Mouse (Mus musculus) cerebellum, adult (tissue): ENCODE data around the gene Eif2b3.

Source experiments
- ATAC-seq: cut with Nextera tagmentation; 2 replicates; pipeline ENCODE4 v1.9.2; 2017; ENCODE audit warnings: mild to moderate bottlenecking, moderate library complexity, mixed read lengths; ENCODE audit not compliant: insufficient number of reproducible peaks, low FRiP score, low TSS enrichment

The Eif2b3 gene

DNA sequence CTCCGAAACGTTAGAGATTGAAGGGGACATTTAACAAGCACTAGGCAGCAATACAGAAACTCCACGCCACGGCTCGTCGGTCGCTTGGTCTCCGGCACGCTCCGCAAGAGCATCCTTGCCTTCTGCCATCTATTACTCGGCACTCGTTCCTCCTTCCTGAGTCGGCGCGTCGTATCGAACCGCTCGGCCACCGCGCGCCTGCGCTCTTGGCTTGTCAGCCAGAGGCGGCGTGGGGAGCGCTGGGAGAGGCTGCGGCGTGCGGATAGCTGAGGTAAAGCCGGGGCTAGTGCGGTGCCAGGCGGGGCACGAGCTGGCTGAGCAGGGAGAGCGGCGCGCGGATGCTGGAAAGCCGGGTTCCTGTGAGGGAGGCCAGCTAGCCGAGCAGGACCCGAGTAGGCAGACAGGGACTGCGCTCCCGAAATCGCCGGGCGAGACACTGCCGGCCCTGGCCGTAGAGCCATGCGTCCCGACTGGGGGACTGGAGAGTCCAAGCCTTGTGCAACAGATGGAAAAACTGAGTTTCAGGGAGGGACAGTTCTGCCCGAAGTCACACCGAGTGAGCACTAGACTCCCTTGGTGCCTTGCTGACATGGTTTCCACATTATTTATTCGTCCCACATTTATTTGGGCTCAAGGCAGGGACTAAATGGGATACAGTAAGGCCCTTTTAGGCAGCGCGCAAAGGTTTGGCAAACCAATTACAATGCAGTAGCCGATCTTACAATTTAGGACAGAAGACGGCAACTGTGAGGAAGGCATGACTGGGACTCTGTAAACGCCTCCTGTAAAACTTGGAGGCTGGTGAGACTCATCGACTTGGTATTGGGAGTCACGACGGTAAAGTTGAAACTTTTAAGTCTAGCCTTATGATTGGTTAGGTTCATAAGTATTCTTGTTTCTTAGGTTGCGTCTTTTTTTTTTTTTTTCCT is at the start of gene Eif2b3:
Eif2b3 (plus strand) TSS at position 197 of the 929 bp plus-strand sequence.
- ATAC-seq, result peak; percentile 97

DNA sequence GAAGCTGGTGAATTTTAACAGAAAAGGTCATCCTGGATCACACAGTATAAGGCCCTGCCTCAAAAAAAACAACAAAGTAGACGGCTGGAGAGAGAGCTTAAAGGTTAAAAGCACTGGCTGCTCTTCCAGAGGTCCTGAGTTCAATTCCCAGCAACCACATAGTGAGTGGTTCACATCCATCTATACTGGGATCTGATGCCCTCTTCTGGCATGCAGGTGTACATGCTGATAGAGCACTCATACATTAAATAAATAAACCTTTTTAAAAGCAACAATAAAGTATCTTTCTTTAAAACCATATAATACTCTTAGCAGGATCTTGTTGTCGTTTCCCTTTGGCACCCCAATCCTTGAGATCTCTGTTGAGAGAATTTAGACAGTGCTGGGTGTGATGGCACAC is 42.7 kb upstream of the Eif2b3 start:
- no peak for ATAC-seq

DNA sequence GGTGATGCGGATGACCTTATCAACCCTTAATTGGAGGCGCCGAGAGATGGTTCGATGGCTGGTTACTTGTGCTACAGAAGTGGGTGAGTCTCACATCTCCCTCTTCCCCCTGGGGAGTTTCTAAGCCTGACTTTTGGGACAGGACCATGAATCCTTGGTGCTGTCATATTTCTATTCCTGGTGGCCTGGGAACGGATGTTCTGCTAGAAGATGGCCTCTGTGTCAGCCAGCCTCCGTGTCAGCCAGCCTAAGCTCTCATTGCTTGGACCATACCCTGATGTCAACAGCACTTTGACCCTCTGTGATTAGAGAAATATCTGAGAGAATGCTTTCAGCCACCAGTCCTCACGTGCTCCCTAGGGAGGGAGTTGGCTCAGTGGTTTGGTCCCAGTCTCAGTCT is 33.5 kb upstream of the Eif2b3 start:
- no peak for ATAC-seq

DNA sequence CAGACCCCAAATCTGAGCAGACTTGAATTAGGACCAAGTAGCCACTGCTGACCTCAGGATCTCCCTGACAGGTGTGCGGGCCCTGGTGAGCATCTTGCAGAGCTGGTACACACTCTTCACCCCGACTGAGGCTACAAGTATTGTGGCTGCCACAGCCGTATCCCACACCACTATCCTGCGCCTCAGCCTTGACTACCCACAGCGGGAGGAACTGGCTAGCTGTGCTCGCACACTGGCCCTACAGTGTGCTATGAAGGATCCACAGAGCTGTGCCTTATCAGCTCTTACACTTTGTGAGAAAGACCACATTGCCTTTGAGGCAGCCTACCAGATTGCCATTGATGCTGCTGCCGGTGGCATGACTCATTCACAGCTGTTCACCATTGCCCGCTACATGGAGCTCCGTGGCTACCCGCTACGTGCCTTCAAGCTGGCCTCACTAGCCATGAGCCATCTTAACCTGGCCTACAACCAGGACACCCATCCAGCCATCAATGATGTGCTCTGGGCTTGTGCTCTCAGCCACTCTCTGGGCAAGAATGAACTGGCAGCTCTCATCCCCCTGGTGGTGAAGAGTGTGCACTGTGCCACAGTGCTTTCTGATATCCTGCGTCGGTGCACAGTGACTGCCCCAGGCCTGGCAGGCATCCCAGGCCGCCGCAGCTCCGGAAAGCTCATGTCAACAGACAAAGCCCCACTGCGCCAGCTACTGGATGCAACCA is 32.6 kb upstream of the Eif2b3 start:
- ATAC-seq, result peak; percentile 84

DNA sequence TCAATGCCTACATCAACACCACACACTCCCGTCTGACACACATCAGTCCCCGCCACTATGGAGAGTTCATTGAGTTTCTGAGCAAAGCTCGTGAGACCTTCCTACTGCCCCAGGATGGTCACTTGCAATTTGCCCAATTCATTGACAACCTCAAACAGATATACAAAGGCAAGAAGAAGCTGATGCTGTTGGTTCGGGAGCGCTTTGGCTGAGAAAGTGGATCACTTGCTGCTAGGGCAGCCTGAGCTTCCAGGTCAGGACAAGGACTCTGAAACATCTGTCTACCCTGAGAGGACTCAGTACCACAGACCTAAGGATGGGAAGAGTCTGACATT is 32.1 kb upstream of the Eif2b3 start:
- ATAC-seq, result no peak

DNA sequence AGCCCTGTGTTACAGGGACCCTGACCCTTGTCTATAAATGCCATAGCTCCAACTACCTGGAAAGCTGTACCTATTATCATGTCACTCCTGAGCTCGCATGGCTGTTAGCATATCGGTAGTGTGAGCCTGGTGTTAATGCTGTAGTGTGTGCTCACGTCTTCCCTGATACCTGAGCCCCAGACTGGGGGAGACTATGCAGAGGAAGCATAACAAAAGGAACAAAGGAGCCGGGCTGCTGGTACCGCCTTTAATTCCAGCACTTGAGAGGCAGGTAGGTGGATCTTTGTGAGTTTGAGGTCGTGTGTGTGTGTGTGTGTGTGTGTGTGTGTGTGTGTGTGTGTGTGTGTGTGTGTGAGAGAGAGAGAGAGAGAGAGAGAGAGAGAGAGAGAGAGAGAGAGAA is 29.5 kb upstream of the Eif2b3 start:
- no peak for ATAC-seq

DNA sequence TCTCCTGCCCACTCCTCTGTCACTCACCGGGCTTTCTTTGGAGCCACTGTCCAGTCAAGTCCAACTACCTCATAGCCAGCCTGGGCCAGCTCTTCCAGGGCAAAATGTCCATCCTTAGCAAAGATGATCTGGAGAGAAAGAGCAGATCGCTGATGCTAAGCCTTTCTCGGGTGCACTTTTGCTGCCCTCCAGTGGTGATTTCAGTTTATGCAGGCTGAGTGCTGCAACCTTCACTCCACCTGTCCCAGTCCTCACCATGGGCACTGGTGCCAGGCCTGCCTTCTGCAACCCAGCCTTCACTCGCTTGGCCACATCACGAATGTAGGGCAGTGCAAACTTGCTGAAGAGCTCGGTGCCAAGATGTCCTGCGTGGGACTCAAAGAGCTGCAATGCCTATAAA is 27.8 kb upstream of the Eif2b3 start:
- ATAC-seq, result peak; percentile 53

DNA sequence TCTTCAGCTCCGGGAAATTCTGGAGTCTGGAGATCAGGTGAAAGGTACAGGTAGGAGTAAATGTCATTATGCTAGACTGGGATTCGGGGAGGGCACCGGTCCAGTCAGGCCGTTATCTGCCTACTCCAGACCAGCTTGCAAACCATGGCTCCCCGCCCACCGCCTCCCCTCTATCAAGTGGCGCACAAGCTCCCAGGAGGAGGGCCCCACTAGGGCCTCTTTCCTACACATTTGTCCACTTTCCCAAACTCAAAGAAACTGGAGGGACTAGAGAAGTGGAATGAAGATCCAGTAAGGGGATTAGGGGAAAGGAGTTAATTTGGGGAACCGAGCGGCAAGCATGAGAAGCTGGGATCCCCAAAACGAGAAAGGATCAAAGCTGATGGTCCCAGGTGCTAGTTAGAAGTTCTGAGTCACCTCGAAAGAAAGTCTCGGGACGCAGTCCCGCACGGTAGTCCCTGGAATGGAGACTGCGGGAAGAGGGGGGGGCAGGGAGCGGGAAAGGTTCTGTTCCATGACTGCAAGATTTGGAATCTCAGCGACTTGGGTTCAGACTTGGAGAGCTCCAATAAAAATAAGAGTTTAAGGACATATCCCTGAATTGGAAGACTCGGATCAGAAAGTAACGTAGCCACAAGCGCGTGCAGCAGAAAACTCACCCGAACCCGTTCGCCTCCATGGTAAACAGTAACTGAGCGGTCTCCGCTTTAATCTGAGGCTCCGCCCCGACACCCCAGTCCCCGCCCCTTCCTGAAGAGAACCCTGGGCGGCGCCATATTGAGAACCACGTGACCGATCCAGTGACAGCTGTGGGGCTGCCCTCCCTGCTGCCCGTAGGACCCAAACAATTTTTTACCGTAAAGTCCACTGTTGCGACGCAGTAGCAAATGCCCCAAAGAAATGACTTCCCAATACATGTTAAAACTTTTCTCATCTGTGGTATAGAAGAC is 25.3 kb upstream of the Eif2b3 start, which contains the start of gene Urod:
Urod (minus strand) TSS at position 742 of the 950 bp plus-strand sequence.
- peak; percentile 62; the same call in 1 of the 2 replicates for ATAC-seq

DNA sequence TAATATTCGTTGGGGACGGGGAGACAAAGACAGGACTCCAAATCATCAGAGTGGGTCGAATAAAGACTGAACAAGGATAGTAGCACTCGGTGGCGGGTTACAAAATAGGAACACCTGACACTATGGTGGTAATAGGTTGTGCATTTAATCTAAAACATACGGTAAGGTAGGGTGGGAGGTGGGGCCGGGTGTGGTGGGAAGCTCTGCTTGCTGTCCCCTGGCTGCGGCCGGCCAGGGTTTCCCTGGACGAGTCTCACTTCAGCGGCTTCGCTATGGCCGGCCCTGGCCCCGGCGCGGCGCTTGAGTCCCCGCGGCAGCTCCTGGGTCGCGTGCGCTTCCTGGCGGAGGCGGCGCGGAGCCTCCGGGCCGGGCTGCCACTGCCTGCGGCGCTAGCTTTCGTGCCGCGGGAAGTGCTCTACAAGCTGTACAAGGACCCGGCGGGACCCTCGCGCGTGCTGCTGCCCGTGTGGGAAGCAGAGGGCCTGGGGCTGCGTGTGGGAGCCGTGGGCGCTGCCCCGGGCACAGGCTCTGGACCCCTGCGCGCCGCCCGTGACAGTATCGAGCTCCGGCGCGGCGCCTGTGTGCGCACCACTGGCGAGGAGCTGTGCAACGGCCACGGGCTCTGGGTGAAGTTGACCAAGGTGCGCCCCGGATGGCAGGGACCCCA is 23.9 kb upstream of the Eif2b3 start, which contains the start of gene Hectd3:
Hectd3 (plus strand) TSS at position 187 of the 667 bp plus-strand sequence.
- ATAC-seq, result peak; percentile 47; the same call in 1 of the 2 replicates

DNA sequence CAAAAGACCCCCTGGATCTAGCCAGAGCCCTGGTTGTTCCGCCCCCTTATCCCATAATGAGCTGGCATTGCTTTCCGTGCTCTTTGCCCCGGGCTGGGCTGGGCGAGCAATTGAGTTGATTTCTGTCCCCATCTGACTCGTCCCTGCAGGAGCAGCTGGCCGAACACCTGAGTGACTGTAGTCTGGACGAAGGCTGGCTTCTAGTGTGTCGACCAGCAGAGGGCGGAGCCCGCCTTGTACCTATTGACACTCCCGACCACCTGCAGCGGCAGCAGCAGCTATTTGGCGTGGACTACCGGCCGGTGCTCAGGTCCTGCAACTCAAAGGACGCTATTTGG is 23.4 kb upstream of the Eif2b3 start:
- ATAC-seq, result no peak

DNA sequence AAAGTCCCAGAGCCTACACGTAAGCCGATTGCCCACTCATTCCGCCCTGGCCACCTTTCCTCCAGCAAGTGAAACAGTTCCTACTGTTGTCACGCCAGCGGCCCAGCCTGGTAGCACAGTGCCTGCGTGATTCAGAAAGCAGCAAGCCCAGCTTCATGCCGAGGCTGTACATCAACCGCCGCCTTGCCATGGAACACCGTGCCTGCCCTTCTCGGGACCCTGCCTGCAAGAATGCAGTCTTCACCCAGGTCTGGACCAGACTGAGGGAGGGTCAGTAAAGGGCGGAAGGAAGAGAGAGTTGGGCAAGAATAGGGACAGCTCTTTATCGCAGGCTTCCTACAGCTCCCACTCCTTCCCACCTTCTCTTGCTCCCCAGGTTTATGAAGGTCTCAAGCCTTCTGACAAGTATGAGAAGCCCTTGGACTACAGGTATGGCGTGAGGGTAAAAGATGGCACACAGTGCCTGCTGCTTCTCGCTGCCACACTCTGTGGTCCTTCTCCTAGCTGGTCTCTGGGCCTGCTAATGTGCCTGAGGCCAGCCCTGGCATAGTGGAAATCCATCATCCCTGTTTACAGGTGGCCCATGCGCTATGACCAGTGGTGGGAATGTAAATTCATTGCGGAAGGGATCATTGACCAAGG is 19.6 kb upstream of the Eif2b3 start:
- ATAC-seq, result no peak

DNA sequence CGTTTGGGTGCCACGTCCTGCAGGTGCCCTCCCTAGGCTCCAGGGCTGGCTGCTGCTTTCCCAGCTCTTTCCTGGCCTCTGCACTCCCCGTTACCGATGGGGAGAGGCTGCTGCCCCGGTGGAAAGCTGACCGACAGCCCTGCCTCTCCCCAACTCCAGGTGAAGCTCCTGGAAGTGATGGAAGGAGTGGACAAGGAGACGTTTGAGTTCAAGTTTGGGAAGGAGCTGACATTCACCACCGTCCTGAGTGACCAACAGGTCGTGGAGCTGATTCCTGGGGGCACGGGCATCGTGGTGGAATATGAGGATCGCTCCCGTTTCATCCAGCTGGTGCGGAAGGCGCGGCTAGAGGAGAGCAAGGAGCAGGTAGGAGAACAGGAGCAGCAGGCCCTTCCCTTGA is 17.2 kb upstream of the Eif2b3 start:
- no peak for ATAC-seq

DNA sequence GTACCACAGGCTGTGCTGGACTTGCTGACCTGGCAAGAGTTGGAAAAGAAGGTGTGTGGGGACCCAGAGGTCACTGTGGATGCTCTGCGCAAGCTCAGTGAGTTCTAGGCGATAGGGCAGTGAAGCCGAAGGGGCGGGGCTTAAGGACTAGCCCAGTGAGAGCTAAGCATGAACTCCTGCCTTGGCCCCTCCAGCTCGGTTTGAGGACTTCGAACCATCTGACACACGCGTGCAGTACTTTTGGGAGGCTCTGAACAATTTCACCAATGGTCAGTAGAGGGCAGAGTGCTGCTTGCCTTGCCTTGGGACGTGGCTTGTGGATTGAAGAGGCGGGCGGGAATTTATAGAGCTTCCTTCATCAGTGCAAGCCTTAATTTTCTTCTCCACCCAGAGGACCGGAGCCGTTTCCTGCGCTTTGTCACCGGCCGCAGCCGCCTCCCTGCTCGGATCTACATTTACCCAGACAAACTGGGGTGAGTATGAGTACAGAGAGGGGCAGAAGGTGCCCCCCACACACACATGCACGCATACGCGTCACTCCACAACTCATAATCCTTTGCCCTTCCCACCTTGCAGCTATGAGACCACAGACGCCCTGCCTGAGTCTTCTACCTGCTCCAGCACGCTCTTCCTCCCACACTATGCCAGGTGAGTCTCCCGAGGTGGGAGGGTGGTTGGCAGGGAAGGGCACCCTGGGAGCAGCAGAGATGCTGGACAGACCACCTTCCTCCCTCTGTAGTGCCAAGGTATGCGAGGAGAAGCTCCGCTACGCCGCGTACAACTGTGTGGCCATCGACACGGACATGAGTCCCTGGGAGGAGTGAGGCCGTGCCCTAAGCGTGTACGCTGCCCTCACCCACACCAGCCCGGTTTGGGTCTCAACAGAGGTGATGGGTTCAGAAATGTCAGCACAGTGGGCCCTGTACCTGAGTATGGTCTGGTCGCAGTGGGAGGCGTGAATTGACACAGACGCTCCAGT is 16.4 kb upstream of the Eif2b3 start:
- ATAC-seq, result peak; percentile 56; the same call in 1 of the 2 replicates

DNA sequence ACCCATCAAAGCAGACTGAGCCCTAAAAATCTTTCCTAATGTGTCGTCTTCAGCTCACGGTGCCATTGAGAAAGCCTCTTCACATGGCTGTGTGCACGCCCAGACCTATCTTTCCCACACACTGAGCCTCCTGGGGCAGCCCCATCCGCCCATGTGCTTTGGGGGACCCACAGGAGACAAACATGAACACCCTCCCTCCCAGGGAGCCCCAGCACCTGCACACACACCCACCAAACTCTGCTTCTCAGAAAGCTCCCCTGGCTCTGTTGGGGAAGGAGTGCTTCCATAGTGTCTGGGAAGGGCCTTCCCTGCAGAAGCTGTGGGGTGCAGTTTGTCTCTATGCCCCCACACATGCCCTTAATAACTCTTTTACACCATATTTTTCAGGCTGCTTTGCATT is 14.6 kb upstream of the Eif2b3 start:
- ATAC-seq, result no peak

DNA sequence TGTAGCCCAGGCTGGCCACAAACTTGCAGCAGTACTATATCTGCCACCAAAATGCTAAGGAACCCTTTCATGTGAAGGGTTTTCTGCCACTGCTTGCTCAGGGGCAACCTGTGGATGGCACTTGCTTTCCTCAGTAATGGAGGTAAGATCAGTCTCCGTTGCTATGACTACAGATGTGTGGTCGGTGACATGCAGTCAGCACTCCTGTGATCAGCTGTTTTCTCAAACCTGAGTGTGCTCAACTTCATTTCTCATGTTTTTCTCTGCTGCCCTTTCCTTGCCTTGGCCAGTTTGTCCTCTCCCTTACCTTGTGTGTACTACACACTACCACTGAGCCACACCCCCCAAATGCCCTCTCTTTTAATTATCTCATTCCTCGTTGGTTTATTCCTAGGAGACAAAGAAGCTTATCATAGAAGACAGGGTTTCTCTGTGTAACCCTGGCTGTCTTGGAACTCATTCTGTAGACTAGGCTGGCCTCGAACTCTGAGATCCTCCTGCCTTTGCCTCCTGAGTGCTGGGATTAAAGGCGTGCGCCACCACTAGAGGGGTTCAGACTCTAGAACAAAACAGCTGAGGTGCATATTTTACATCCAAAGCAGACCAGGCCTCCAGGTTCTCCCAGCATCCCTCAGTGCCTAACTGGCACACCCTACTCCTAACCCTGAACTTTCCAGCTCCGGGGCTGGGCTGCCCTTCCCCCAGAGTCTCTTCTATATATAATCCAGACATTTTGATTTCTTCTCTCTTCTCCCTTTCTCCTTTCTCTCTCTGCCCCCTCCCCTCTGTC is 13.4 kb upstream of the Eif2b3 start:
- ATAC-seq, result no peak

DNA sequence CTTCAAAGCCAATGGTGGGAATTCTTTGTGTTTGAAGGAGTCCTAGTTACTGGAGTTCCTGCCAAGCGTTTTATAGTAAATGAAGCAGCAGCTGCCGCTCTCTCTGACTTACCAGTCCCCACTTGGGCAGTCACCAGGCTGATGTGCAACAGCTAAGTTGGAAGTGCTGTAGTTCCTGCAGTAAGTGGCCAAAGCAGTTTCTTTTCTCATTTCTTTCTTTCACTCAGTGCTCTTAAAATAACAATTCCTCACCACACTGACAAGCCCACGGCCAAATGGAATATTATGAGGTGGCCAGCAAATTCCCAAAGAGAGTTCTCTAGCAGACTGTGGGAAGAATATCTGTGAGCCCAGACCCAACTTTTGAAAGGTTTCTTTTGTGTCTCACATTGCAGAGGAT is 12.1 kb upstream of the Eif2b3 start:
- no peak for ATAC-seq

DNA sequence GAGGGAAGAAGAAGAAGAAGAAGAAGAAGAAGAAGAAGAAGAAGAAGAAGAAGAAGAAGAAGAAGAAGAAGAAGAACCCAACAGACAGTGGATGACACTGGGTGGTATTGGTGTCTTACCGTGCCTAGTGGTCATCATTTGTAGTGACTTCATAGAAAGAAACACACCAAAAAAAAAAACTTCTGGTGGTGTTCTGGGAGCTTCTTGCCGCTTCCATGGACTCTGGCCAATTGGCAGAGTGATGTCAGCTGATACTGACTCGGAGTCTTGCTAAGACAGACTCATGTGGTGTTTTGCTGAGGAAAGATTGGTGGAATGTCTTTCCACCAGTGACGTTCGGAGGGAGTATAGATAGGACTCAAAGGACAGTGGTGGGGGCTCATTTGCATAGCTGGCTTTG is 9.0 kb upstream of the Eif2b3 start:
- no peak for ATAC-seq

DNA sequence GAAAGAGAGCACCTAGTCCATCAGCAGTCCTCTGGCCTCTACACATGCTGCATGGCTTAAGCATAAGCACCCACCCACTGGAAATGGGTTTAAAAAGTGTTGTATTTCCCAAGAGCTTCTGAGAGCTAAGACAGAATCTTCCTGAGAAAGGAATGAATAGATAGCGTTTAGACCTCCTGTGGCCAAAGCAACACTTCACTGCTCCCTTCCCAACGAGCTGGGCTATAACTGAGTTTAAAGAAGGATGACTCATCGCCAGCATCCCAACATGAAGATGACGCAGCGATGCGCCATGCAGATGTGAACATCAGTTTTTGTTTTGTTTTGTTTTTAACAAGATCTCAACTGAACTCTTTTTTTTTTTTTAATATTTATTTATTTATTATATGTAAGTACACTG is 5.6 kb upstream of the Eif2b3 start:
- ATAC-seq, result no peak
